Mouse (Mus musculus) kidney, adult 2 months (tissue): ENCODE measurements at regions not wholly inside any gene's neighbourhood (a gene's known extent, or its start where the extent isn't known, plus 50 kb on each side); places are given as distances from the start of the nearest gene placed in this dataset.

Source experiments
- CTCF ChIP-seq: fragments of 200-500 bp; conservative IDR thresholded peaks from 2 replicates; pipeline ENCODE4 v1.5.1; 2011; ENCODE audit warnings: low read depth, mild to moderate bottlenecking, control low read depth, low read length, moderate library complexity, mixed read lengths; ENCODE audit not compliant: insufficient read depth, insufficient read length
- POLR2A ChIP-seq: fragments of 200-500 bp; IDR thresholded peaks from one replicate; pipeline ENCODE4 v1.6.1; 2011; ENCODE audit warnings: low read depth, low read length, control low read depth

DNA sequence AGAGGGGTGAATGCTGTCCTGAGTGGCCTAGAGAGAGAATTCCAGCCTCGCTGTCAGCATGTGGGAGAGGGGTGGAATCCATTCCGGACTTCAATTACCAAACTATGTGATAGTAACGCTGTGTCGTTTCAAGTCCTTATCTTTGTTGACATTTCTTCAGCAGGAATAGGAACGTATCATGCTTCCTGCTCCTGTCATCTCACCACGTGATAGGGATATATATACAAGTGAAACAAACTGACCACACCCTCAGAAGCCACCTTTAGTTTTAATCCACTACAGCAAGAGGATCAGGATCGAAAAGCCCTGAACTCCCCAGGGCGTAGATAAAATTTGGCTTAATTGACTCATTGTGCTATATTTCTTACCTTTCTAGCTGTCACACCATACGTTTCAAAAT is 431.6 kb downstream of the Ttll7 start:
- TF ChIP-seq CTCF: no peak
- TF ChIP-seq POLR2A: no peak
